Mouse (Mus musculus): ENCODE data around the gene Atl2.

Gene Atl2

GRCm38 (mm10) chr17:79898156-79898746, 2.3 kb upstream of the Atl2 start:
- 87% methylated on average over 6 of the region's 6 CpGs for WGBS

GRCm38 (mm10) chr17:79897666-79898065, 1.7 kb upstream of the Atl2 start:
- WGBS, result 87% methylated on average over 3 of the region's 3 CpGs

DNA sequence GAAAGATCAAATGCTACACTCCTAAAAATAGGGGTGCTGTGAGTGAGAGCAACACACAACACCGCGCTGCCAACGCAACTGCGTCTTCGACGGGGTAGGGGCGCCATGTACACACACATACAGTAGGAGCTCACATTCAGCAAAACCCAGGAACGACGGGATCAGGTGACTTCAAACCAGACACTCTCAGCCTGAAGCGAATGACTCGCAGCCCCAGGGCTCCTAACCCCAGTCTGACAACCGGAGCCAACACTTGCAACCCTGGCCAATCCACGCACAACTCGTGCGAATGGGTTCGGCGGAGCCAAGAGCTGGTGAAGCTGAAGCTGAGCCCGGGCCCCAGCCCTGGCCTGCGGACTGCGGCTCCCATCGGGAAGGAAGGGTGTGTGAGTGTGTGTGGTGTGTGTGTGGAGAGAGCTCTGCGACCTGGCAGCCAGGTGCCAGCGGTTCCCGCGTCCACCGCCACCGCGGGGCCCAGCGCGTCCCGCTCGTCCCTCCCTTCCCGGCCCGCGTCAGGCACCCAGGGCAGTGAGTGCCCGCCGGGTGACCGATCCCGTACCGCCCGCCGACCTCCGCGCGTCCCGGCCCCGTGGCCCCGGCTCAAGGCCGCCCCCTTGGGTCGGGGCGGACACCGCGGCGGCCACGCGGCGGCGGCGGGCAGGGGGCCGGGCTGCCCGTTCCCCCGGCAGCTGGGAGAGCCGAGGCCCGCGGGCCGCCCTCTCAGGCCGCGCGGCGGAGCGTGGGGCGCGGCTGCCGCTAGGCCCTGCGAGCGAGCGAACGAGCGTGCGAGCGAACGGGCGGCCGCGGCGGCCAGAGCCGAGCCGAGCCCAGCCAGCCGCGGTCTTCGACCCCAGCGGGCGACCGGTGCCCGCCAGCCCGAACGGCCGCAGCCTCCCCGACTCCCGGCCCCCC, 696 bp downstream of the Atl2 start:
- under 1% methylated on average over 98 of the region's 100 CpGs for WGBS

GRCm38 (mm10) chr17:79894054-79894453, 1.9 kb downstream of the Atl2 start:
- WGBS, result 51% methylated on average over 4 of the region's 4 CpGs

GRCm38 (mm10) chr17:79891944-79892343, 4.0 kb downstream of the Atl2 start:
- WGBS, result 77% methylated on average over 7 of the region's 7 CpGs

DNA sequence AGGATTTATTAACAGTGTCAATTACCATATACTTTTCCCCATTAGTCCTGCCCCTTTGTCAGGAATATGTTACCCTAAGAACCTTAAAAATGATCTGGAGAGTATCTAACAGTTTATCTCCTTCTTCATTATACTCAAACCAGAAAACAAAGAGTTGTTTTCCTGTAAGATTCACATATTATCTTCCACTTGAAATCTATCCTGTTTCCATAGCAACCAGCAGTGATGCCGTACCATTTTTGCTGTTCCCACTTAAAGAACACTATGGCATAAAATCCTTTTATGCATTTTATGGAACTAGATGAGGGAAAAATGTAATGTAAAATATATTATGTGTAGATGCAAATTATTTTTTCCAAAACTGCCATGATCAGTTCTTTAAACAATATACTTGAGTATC, 8.0 kb downstream of the Atl2 start:
- WGBS, result 28% methylated on average over 1 of the region's 1 CpGs

- 62% methylated on average over 4 of the region's 4 CpGs for WGBS
These were observed 12.7 kb downstream of the Atl2 start for GRCm38 (mm10) chr17:79883198-79883597.

GRCm38 (mm10) chr17:79865027-79865426, 30.9 kb downstream of the Atl2 start:
- 93% methylated on average over 5 of the region's 5 CpGs for WGBS

GRCm38 (mm10) chr17:79864503-79864902, 31.4 kb downstream of the Atl2 start:
- WGBS, result 77% methylated on average over 8 of the region's 8 CpGs

- 70% methylated on average over 1 of the region's 1 CpGs for WGBS
These were observed 33.9 kb downstream of the Atl2 start for GRCm38 (mm10) chr17:79862038-79862437.

DNA sequence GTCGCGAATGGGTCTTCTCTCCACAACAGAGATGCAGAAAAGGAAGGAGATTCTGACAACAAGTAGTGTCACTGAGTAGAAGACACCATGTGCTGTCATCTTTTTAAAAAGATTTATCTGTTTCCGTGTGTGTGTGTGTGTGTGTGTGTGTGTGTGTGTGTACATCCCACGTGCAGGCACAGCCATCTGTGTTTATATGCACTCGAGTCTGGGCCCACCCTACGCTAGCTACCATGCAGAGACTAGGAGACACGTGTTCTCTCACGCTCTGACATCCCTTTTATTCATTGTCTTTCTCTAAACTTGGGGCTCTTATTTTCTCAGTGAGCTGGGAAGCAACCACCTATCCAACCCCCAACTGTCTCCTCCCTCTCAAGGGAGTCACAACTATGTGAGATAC, 40.4 kb downstream of the Atl2 start:
- 52% methylated on average over 8 of the region's 8 CpGs for WGBS

DNA sequence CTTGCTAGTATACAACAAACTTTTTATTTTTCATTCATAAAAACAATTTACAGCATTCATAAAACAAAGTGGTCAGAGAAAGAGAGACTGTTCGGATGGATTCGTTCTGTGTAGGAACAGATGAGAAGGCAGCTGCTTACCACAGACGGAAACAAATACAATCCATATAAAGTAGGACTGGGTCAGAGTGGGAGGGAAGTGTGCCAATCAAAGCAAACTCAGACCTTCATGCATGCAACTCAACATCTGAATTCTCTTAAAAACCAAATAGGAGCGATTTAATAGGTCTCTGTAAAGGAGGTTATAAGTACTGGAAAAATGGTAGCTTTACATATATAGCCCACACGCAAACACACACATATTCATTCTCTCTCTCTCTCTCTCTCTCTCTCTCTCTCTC, 47.5 kb downstream of the Atl2 start:
- WGBS, result 76% methylated on average over 5 of the region's 5 CpGs

DNA sequence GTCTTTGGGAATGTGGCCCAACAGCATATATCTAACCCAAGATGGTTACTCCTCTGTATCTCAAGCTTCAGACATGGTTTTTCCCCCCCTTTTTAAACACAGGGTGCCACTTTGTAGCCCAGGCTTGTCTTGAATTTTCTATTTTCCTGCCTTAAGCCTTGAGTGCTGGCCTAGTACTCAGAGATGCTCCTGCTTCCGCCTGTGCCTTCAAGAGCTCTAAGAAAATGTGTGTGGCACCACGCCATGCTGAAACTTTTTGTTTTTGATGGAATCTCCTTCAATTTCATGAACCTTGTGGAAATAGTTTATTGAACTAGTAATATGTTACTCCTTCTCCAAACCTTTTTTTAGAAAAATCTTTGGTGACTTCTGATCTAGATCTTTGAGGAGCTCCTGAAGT, 49.7 kb downstream of the Atl2 start:
- WGBS, result 81% methylated on average over 2 of the region's 2 CpGs

DNA sequence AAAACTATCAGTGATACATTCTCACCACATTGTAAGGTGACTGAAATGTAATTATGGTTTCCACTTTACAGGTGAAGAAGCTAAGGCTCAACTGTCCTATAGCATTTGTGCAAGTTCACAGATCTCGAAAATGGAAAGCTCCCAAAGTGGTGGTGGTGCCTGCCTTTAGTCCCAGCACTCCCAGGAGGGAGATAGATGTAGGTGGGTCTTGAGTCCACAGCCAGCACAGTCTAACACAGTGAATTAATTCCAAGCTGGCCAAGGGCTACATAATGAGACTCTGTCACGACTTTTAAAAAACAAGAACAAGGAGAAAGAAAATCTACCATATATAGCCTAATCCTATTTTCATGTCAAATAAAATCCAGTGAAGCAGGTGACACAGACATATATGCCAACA, 50.2 kb downstream of the Atl2 start:
- 52% methylated on average over 2 of the region's 2 CpGs for WGBS

- WGBS, result 41% methylated on average over 7 of the region's 7 CpGs
These were observed 55.4 kb downstream of the Atl2 start for GRCm38 (mm10) chr17:79840254-79841238.

DNA sequence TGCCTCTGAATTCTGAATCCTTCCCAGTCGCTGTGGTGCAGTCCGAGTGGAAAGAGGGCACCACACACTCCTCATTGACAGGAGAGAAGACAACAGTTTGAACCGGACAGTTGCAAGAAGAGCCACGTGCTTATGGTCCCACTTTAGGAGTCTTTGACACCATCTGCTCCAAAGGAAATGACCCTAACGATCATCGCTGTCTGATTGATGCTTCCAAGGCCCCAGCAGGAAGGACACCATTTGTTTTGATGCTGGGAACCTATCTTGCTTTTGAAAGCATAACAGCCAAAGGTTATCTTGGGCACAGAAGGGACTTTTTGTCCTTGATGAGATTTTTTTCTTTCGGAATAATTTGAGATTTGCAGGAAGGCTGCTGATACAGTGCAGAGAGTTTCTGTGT, 58.9 kb downstream of the Atl2 start:
- WGBS, result 89% methylated on average over 7 of the region's 7 CpGs

- WGBS, result 41% methylated on average over 5 of the region's 5 CpGs
These were observed 60.1 kb downstream of the Atl2 start for GRCm38 (mm10) chr17:79835714-79836373.

GRCm38 (mm10) chr17:79832284-79832683, 63.6 kb downstream of the Atl2 start:
- WGBS, result 44% methylated on average over 1 of the region's 1 CpGs

GRCm38 (mm10) chr17:79826482-79827034, 69.4 kb downstream of the Atl2 start:
- WGBS, result 81% methylated on average over 6 of the region's 6 CpGs

DNA sequence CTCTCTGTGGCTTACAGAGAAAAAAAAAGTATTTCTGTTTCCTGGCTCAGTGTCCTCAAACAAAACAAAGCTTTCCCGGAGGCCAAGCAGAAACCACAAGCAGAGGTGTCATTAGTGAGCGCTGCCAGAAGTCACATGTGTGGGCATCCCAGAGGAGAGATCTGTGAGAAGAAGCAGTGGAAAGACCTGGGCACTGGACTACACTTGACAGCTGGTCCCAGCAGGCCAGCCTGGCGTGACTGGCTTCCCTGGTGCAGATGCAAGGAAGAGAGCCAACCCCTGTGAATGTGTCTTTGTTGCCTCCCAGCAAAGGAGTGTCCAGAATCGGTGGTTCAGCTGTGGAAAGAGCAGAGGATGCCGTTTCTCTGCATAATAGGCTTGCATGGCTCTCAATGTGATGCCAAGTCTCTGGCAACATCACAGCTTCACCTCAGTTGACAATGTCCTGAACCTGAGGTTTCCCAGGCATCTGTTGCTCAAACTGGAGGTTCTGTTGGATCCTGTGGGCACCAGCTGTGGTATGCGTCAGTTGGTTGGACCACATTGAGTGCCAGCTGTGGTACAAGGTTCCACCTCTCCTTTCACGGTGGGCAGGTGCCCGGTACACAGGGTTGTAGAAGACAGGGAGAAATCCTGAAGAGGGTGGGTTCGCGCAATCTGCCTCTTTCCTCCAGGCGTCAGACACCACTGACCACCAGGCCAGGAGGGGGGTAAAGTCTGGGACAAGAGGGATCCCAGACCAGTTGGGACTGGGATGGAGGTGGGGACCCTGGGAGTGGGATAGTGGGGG, 70.5 kb downstream of the Atl2 start:
- 62% methylated on average over 11 of the region's 11 CpGs for WGBS
